Mouse (Mus musculus): ENCODE data around the gene Pde12. TPM values are rescaled to one million over a fixed set of nuclear protein-coding genes. Genes with fewer than 3 reads are reported as not detected.
A peak's percentile ranks its signal among the peaks of the same experiment; 100 is the strongest.
"Not testable (repeated sequence)": the region's sequence is repeated elsewhere in the genome, so short reads cannot be mapped to it uniquely, and the experiment has no call there.

Gene Pde12
- 9.4 and 10.4 TPM in 2 replicates for polyA plus RNA-seq (2016; fragmentation: Nextera tagmentation; extraction: Ambion mirVana)

DNA sequence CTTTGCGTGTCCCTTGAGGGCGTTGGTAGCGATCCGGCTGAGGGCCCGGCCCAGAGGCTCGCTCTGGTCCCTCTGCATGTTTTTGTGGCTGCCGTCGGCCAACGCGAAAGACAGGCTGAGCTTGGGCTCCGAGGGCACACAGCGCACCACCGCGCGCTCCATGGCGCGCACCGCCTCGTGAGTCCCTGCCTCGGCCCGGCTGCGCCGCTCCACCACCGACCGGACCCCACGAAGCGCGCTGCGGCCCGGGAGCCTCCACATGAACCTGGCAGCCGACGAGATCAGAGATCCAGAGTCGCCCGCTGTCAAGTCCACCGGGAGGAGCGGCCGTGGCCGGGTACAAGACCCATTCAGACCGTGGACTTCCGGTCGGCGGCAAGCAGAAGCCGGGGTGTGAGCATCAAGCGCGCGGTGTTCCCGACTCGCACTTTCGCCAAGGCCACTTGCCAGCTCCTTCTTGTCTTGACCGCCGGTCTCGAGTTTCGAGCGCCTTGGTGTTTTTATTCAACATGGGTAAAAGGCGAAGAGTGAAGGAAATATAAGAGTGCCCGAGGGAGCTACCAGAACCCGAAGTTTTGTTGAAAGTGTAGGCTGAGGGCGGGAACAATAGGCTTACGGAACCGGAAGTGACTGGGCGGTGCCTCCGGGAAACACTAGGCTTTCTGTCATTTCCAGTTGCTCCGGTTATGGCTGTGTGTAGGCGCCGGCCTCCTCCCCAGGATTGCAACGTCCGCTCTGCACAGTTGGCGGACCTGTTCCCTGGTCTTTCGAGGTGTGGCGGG lies at the start of gene Pde12:
Gene Pde12, minus strand, starts transcription at position 592 of the 782 bp plus-strand sequence.
- Histone ChIP-seq H3K4me3 (peak within 1 kb of the TSS; percentile 85), H3K9me3 (replicated peaks) (no peaks in the 10 kb centered on the region), H3K27ac (ENCODE audit: poor library complexity, severe bottlenecking) (peak within 1 kb of the TSS; percentile 77), H3K9ac (peak within 1 kb of the TSS; percentile 82), H3K4me2 (peak within 1 kb of the TSS; percentile 99), H3K27me3 (replicated peaks) (no peaks in the 10 kb centered on the region), H3K36me3 (peaks cover 17% of the 10 kb centered on the region), H3K4me1 (replicated peaks) (peaks cover 21% of the 10 kb centered on the region)
- peak; percentile 89 for ATAC-seq (ENCODE audit: insufficient number of reproducible peaks, low FRiP score)
- WGBS, result under 1% methylated on average over 70 of the region's 70 CpGs

DNA sequence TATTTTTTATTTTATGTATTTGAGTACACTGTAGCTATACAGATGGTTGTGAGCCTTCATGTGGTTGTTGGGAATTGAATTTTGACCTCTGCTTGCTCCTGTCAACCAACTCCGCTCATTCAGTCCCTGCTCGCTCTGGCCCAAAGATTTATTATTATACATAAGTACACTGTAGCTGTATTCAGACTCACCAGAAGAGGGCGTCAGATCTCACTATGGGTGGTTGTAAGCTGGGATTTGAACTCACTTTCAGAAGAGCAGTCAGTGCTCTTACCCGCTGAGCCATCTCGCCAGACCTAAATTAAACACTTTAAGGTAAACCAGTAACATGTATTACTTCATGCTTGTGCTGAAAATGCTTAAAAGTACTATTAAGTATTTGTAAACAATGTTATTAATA lies 35.6 kb upstream of the Pde12 start:
- not testable (repeated sequence) for ATAC-seq (ENCODE audit: insufficient number of reproducible peaks, low FRiP score); H3K4me2 ChIP-seq; H3K9me3 ChIP-seq (replicated peaks); H3K36me3 ChIP-seq; H3K27ac ChIP-seq (ENCODE audit: poor library complexity, severe bottlenecking); H3K4me1 ChIP-seq (replicated peaks); H3K27me3 ChIP-seq (replicated peaks); H3K9ac ChIP-seq; H3K4me3 ChIP-seq
- 77% methylated on average over 5 of the region's 5 CpGs for WGBS

DNA sequence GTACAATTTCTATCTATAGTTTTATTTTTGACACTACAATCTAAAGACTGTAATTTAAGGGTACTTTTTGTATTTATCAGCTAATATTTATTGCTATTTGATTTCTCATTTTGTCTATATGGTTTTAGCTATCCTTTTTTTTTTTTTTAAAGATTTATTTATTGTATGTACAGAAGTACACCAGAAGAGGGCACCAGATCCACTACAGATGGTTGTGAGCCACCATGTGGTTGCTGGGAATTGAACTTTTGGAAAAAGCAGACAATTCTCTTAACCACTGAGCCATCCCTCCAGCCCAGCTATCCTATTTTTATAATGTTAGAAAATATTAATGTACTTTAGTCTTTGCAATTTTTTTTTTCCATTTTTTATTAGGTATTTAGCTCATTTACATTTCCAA lies 28.2 kb upstream of the Pde12 start:
- Histone ChIP-seq H3K4me3 (no peak overlapping the region), H3K9me3 (replicated peaks) (no peaks in the 10 kb centered on the region), H3K27me3 (replicated peaks) (no peaks in the 10 kb centered on the region), H3K4me1 (replicated peaks) (no peaks in the 10 kb centered on the region), H3K4me2 (no peak overlapping the region), H3K36me3 (no peaks in the 10 kb centered on the region), H3K9ac (no peak overlapping the region), H3K27ac (ENCODE audit: poor library complexity, severe bottlenecking) (no peak overlapping the region)
- ATAC-seq (ENCODE audit: insufficient number of reproducible peaks, low FRiP score), result no peak

DNA sequence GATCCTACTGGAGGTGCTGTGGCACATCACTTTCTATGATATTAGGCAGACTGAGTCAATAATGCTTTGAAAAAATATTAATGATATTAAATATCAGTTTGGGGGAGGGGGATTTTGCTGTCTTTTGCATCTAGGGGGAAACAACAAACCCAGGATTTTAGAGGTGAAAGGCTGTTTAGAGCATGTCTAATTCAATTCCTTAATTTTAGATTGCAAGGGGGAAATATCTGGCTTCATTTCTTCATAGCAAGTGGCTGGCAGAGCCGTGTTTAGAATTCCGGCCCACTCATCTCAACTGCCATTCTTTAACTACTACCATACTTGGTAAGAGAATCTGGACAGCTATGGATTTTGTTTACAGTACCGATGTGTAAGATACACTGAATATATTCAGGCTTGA lies 23.3 kb upstream of the Pde12 start, which contains the start of gene Dnah12:
Gene Dnah12, plus strand, starts transcription at position 301 of the 400 bp plus-strand sequence.
- no peak within 1 kb of the TSS for H3K4me3 ChIP-seq
- no peak within 1 kb of the TSS for H3K4me2 ChIP-seq
- no peak within 1 kb of the TSS for H3K27ac ChIP-seq (ENCODE audit: poor library complexity, severe bottlenecking)
- no peak for ATAC-seq (ENCODE audit: insufficient number of reproducible peaks, low FRiP score)
- H3K36me3 ChIP-seq, result no peaks in the 10 kb centered on the region
- 84% methylated on average over 3 of the region's 3 CpGs for WGBS
- H3K27me3 ChIP-seq (replicated peaks), result no peaks in the 10 kb centered on the region
- no peak within 1 kb of the TSS for H3K9ac ChIP-seq
- H3K4me1 ChIP-seq (replicated peaks), result peaks cover 3% of the 10 kb centered on the region; the same call in 1 of the 2 replicates
- no peaks in the 10 kb centered on the region for H3K9me3 ChIP-seq (replicated peaks)

- no peak for ATAC-seq (ENCODE audit: insufficient number of reproducible peaks, low FRiP score)
- Histone ChIP-seq H3K9me3 (replicated peaks) (no peaks in the 10 kb centered on the region), H3K4me1 (replicated peaks) (peaks cover 3% of the 10 kb centered on the region; the same call in 1 of the 2 replicates), H3K4me2 (no peak overlapping the region), H3K4me3 (no peak overlapping the region), H3K27ac (ENCODE audit: poor library complexity, severe bottlenecking) (peak overlapping the region; percentile 56; the same call in 1 of the 2 replicates), H3K27me3 (replicated peaks) (no peaks in the 10 kb centered on the region), H3K36me3 (no peaks in the 10 kb centered on the region), H3K9ac (no peak overlapping the region)
- WGBS, result 47% methylated on average over 2 of the region's 2 CpGs
Measured at GRCm38 (mm10) chr14:26691363-26691762, 21.7 kb upstream of the Pde12 start.

DNA sequence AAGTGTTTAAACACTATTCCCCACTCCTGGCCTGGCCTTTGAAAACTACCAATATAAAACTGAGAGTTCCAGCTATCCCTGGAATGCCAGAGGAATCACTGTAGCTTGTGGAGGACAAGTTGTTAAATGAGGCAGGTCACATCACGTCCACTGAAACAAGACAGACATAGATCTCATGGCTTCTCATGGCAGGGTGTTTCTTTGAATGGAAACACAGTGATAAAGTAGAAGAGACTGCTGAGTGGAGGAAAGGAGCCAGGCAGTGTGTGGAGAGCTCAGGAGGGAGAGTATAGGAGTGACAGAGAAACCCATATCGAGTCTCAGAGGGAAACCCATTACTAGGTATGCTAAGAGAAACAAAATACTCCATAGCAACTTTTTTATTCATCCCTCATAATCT lies 21.0 kb upstream of the Pde12 start:
- Histone ChIP-seq H3K4me2 (no peak overlapping the region), H3K9me3 (replicated peaks) (0 out of 2 replicates have a peak, but pooled peaks cover 4% of the 10 kb centered on the region), H3K27ac (ENCODE audit: poor library complexity, severe bottlenecking) (peak overlapping the region; percentile 60; the same call in 1 of the 2 replicates), H3K27me3 (replicated peaks) (no peaks in the 10 kb centered on the region), H3K9ac (no peak overlapping the region), H3K4me1 (replicated peaks) (peaks cover 3% of the 10 kb centered on the region; the same call in 1 of the 2 replicates), H3K4me3 (no peak overlapping the region), H3K36me3 (no peaks in the 10 kb centered on the region)
- 0 out of 2 replicates have a peak, but pooled peaks have one; percentile 66 for ATAC-seq (ENCODE audit: insufficient number of reproducible peaks, low FRiP score)
- 23% methylated on average over 2 of the region's 2 CpGs for WGBS

- Histone ChIP-seq H3K4me1 (replicated peaks) (no peaks in the 10 kb centered on the region), H3K4me3 (no peak overlapping the region), H3K27ac (ENCODE audit: poor library complexity, severe bottlenecking) (no peak overlapping the region), H3K36me3 (no peaks in the 10 kb centered on the region), H3K9me3 (replicated peaks) (no peaks in the 10 kb centered on the region), H3K4me2 (peak overlapping the region; percentile 48), H3K9ac (no peak overlapping the region), H3K27me3 (replicated peaks) (no peaks in the 10 kb centered on the region)
- peak; percentile 25; the same call in 1 of the 2 replicates for ATAC-seq (ENCODE audit: insufficient number of reproducible peaks, low FRiP score)
- 64% methylated on average over 5 of the region's 5 CpGs for WGBS
Measured at GRCm38 (mm10) chr14:26675791-26676190, 6.1 kb upstream of the Pde12 start.

DNA sequence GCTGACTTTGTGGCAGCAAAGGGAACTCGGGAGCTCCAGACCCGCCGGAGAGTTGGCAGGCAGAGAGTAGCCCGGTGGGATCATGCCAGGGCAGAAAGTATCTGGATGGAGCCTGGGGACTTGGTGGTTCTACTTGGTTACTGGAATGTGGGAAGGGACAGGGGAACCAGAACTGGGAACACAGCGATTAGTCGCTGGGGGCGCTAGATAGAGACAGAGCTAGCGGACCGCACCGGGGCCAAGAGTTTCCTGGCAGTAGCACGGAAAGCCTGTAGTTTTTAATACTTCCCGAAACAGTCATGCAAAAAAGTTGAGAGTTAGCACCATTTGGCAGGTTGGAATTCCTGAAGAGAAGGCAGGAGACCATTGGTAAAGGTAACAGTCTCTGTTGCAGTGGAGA lies 5.7 kb upstream of the Pde12 start:
- no peak overlapping the region for H3K27ac ChIP-seq (ENCODE audit: poor library complexity, severe bottlenecking)
- no peaks in the 10 kb centered on the region for H3K9me3 ChIP-seq (replicated peaks)
- peak overlapping the region; percentile 48 for H3K4me2 ChIP-seq
- no peak overlapping the region for H3K4me3 ChIP-seq
- no peak overlapping the region for H3K9ac ChIP-seq
- H3K4me1 ChIP-seq (replicated peaks), result peaks cover 3% of the 10 kb centered on the region; the same call in 1 of the 2 replicates
- H3K27me3 ChIP-seq (replicated peaks), result no peaks in the 10 kb centered on the region
- peak; percentile 59; the same call in 1 of the 2 replicates for ATAC-seq (ENCODE audit: insufficient number of reproducible peaks, low FRiP score)
- WGBS, result 14% methylated on average over 12 of the region's 12 CpGs
- H3K36me3 ChIP-seq, result no peaks in the 10 kb centered on the region

DNA sequence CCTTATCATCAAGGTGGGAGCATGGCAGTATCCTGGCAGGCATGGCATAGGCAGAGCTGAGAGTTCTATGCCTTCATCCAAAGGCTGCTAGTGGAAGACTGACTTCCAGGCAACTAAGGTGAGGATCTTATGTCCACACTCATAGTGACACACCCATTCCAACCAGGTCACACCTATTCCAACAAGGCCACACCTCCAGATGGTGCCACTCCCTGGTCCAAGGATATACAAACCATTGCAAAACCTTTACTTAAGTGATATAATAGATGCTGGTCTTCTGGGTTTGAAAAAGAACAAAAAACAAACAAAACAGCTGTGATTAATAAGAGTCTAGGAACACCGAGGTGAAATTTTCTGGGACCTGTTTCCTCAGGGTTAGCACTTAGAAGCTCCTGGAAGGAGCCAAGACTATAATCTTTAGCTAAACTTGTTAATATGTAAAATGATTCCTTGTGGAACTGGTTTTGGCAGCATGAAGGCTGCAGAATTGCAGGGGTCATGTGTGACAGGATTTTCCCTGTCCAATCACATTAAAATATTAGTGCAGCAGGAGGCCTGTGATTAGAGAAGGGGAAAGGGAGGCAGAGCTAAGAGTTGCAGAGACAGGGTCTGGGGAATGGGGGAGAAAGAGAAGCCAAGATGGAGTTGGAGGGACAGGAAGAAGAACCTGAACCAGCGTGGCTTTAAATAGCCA lies 4.9 kb upstream of the Pde12 start:
- not testable (repeated sequence) for ATAC-seq (ENCODE audit: insufficient number of reproducible peaks, low FRiP score); H3K4me2 ChIP-seq

GRCm38 (mm10) chr14:26671870-26672615 lies 2.4 kb upstream of the Pde12 start:
- 54% methylated on average over 17 of the region's 17 CpGs for WGBS
- H3K9me3 ChIP-seq (replicated peaks); H3K9ac ChIP-seq; H3K27me3 ChIP-seq (replicated peaks); H3K27ac ChIP-seq (ENCODE audit: poor library complexity, severe bottlenecking); H3K4me3 ChIP-seq; H3K36me3 ChIP-seq; ATAC-seq (ENCODE audit: insufficient number of reproducible peaks, low FRiP score): not testable (repeated sequence)
- Histone ChIP-seq H3K4me1 (replicated peaks) (peaks cover 14% of the 10 kb centered on the region), H3K4me2 (0 out of 2 replicates have a peak overlapping the region, but pooled peaks have one; percentile 10)

More for the DNA sequence above, 4.9 kb upstream of the Pde12 start:
- not testable (repeated sequence) for H3K36me3 ChIP-seq; H3K27me3 ChIP-seq (replicated peaks); H3K27ac ChIP-seq (ENCODE audit: poor library complexity, severe bottlenecking); H3K9me3 ChIP-seq (replicated peaks); H3K4me1 ChIP-seq (replicated peaks); H3K9ac ChIP-seq; H3K4me3 ChIP-seq
- WGBS, result 87% methylated on average over 2 of the region's 2 CpGs

DNA sequence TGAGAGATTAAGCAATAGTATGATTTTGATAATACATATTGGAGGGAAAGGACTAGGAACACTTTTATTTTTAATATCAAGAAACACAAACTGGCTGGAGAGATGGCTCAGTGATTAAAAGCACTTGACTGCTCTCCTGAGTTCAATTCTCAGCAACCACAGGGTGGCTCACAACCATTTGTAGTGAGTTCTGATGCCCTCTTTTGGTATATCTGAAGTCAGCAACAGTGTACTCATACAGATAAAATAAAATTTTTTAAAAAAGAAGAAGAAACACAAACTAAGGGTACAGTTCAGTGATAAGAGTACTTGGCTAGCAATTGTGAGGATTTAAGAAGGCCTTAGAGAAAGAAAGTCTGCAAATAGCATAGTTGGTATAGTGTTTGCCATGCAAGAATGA lies 1.3 kb upstream of the Pde12 start:
- no peak overlapping the region for H3K27ac ChIP-seq (ENCODE audit: poor library complexity, severe bottlenecking)
- H3K27me3 ChIP-seq (replicated peaks), result no peaks in the 10 kb centered on the region
- no peak for ATAC-seq (ENCODE audit: insufficient number of reproducible peaks, low FRiP score)
- H3K9me3 ChIP-seq (replicated peaks), result no peaks in the 10 kb centered on the region
- H3K4me3 ChIP-seq, result no peak overlapping the region
- no peak overlapping the region for H3K9ac ChIP-seq
- no peak overlapping the region for H3K4me2 ChIP-seq
- peaks cover 21% of the 10 kb centered on the region for H3K4me1 ChIP-seq (replicated peaks)
- H3K36me3 ChIP-seq, result peaks cover 6% of the 10 kb centered on the region
